8 mouse cellular contexts compared by ENCODE assay signal in genomic region chr4:89128080-89128936, GRCm38 (mm10). TPM values are rescaled to one million over a fixed set of nuclear protein-coding genes. Genes with fewer than 3 reads are reported as not detected.
DNase-seq lines count a peak whose midpoint lies in the region; ATAC-seq lines count a peak whose summit lies in the region.

No protein-coding gene starts in this region.

- H3K9ac ChIP-seq in embryonic facial prominence, embryonic 14.5 days (ENCODE audit: low read depth, low read length) = no peak overlapping the region

- 27% methylated on average over 20 of the region's 20 CpGs for WGBS in embryonic facial prominence, embryonic 14.5 days
- WGBS in large intestine, adult 2 months = 15% methylated on average over 20 of the region's 20 CpGs

- H3K4me3 ChIP-seq in embryonic facial prominence, embryonic 14.5 days (ENCODE audit: low read depth, low read length) = no peak overlapping the region

- DNase-seq in heart, adult 11 months = peak; percentile 94
- no peak for DNase-seq in heart, postnatal 25 days (ENCODE audit: low spot score)
- DNase-seq in Muller cell, postnatal 12 days (ENCODE audit: inconsistent ontology term) = peak; percentile 72
- DNase-seq in embryonic facial prominence, embryonic 14.5 days (ENCODE audit: low spot score) = peak; percentile 53
- peak; percentile 29 to 50 for DNase-seq in heart, postnatal 36 days
- peak; percentile 43 for DNase-seq in large intestine, adult 2 months (ENCODE audit: low read depth, low spot score)
- peak; percentile 55 for DNase-seq in thymus, postnatal 4 days

- no peak overlapping the region for H3K4me2 ChIP-seq in embryonic facial prominence, embryonic 14.5 days (ENCODE audit: low read depth, low read length)

- intact Hi-C loops in heart, postnatal 25 days (cut with DNase I) = loop anchor here (2.0 to 5.0 kb wide), 2 partner anchors 176 to 190 kb away; no protein-coding TSS in a partner anchor
- intact Hi-C loops in heart, postnatal 36 days (cut with DNase I) = loop anchor here (5.0 kb wide), 1 partner anchor 191 kb away; no protein-coding TSS in a partner anchor

- H3K36me3 ChIP-seq in embryonic facial prominence, embryonic 14.5 days (ENCODE audit: control insufficient read depth, insufficient read depth, low read length) = no peaks in the 10 kb centered on the region

- H3K9me3 ChIP-seq in embryonic facial prominence, embryonic 14.5 days (ENCODE audit: control insufficient read depth, low read length) = no peaks in the 10 kb centered on the region

- H3K4me1 ChIP-seq in embryonic facial prominence, embryonic 14.5 days (ENCODE audit: control insufficient read depth, insufficient read depth, low read length) = peaks cover 6% of the 10 kb centered on the region; the same call in 1 of the 2 replicates

- no peak overlapping the region for H3K27ac ChIP-seq in embryonic facial prominence, embryonic 14.5 days (replicated peaks; ENCODE audit: low read depth, low read length)

- no peaks in the 10 kb centered on the region for H3K27me3 ChIP-seq in embryonic facial prominence, embryonic 14.5 days (replicated peaks; ENCODE audit: control insufficient read depth, insufficient read depth, low read length)

- peak; percentile 67 for ATAC-seq in embryonic facial prominence, embryonic 14.5 days (ENCODE audit: low read depth)
- peak; percentile 86 for ATAC-seq in megakaryocyte-erythroid progenitor cell, adult 5-6 weeks (replicated peaks; ENCODE audit: low FRiP score, low TSS enrichment, poor library complexity, severe bottlenecking)

RNA-seq across cellular contexts. Expression of gene Mtap, which starts 8.6 kb away (rescaled TPM):
- total RNA-seq in heart, postnatal 25 days (2021) = 10 to 100 TPM; 21.3 to 21.8 TPM
- polyA plus RNA-seq in embryonic facial prominence, embryonic 14.5 days (2014; fragmentation: Nextera tagmentation; extraction: Ambion mirVana) = 65.9 and 75.8 TPM in 2 replicates
- 10 to 100 TPM; 20.5 to 21.0 TPM for total RNA-seq in heart, postnatal 36 days (2021)
- 2.8 and 3.0 TPM in 2 replicates for polyA plus RNA-seq in large intestine, adult 2 months (2012; rRNA removed)
- total RNA-seq in megakaryocyte-erythroid progenitor cell, adult 5-6 weeks (2014; fragmentation: Nextera tagmentation) = 30.9 and 31.5 TPM in 2 replicates
- total RNA-seq in megakaryocyte-erythroid progenitor cell, adult 5-6 weeks (2017) = 50.6 and 58.4 TPM in 2 replicates
